Mouse (Mus musculus): ENCODE data around the gene Nek3.

The Nek3 gene

DNA sequence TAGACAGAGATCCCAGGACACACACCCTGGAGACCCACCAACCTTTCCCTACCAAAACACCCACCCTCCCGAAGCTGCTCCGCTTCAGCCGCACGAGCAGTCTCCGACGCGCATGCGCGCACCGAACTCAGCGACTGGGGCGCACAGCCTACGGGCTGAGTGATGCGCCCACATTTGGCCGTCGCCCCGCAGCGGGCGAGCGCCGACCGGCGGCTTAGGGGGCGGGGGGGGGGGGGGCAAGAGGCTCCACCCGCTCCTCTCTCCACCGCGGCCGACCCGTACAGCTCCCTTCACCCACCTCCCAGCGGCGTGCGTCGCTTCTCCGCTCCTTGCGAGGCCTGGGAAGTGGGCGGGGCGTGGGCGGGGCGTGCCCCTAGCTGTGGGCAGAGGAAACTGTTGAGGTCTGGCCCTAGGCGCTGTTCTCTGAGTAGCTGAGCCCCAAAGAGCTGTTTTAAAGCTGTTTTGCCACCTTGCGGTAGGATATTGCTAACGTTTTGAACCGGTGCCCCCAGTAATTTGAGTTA lies at the start of gene Nek3:
Gene Nek3 (minus strand): TSS at position 356 of the 524 bp plus-strand sequence.
- peak; percentile 96 for DNase-seq (ENCODE audit: extremely low spot score, low spot score)

DNA sequence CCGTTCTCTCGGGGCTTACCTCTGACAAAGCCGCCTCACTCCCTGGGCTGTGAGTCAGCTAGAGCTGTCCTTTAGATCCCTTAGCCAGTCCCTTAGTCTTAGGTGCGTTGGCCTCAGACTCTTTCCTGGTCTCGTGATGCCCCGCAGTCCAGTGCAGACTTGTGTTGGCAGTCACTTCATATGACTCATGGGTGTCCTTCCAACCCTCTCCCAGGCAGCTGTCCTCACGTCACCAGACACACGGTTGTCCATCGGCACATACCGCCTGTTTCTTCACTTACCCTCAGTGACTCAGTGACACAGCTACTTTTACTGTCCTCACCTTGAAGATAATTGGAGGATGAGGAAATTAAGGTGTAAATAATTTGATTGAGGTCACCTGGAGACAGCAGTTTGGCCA lies 48.6 kb upstream of the Nek3 start:
- no peak for DNase-seq (ENCODE audit: extremely low spot score, low spot score)

DNA sequence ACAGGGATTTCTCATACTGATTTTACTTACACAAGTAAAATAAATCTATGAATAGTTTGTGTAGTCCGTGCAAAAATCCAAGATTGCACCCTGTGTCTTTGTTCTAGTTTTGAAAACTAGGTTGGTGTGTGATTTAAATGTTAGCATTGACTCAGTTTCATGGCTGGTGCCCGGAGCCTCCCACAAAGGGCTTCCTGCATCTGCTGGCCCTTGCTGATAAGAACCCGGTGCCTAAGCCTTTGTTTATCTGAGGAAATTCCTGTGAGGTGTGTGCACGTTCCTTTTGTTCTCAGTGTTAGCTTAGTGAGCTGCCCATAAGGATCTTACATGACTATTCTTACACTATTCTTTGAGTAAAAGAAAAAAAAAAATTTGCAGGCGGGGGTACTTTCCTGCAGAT lies 42.8 kb upstream of the Nek3 start:
- no peak for DNase-seq (ENCODE audit: extremely low spot score, low spot score)

DNA sequence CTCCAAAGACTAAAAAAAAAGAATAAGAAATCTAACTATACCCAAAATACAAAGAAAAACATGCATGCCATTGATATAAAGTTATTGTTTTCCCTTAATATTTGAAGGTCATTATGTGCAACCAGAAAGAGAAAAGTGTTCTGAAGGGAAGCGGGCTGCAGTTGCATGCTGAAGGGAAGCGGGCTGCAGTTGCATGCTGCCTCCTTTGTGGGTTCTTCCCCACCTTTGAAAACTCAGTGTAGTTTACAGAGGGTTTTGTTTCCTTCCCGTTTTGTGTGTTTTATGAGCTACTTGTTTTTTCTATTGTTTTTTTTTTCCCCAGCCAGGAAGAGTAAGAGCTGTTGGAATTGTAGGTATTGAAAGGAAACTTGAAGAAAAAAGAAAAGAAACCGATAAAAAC lies 41.3 kb upstream of the Nek3 start:
- no peak for DNase-seq (ENCODE audit: extremely low spot score, low spot score)

DNA sequence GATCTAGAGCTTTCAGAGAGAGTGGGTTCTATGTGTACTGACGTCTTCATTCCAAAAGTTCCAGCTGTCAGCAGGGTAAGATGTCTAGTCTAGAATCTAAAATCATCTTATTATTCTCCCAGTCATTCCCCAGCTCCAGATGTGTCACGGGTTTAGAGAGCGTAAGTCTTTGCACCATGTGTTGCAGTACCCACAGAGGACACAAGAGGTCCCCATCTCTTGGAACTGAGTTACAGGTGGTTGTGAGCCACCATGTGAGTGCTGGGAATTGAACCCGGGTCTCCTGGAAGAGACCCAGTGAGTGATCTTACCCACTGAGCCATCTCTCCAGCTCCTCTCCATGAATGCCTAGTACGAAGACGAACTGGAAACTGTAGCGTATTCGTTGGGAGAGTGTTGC lies 33.2 kb upstream of the Nek3 start:
- DNase-seq (ENCODE audit: extremely low spot score, low spot score), result no peak

DNA sequence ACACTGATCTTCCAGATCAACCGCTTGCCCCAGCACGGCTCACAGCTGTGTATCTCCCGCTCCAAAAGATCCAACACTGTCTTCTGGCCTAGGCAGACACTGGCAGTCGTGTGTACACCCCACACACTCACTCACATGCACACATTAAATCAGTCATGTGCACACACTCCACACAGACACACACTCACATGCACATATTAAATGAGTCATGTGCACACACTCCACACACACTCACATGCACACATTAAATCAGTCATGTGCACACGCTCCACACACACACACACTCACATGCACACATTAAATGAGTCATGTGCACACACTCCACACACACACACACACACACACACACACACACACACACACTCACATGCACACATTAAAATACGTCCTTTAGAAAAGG lies 31.7 kb upstream of the Nek3 start:
- no peak for DNase-seq (ENCODE audit: extremely low spot score, low spot score)

DNA sequence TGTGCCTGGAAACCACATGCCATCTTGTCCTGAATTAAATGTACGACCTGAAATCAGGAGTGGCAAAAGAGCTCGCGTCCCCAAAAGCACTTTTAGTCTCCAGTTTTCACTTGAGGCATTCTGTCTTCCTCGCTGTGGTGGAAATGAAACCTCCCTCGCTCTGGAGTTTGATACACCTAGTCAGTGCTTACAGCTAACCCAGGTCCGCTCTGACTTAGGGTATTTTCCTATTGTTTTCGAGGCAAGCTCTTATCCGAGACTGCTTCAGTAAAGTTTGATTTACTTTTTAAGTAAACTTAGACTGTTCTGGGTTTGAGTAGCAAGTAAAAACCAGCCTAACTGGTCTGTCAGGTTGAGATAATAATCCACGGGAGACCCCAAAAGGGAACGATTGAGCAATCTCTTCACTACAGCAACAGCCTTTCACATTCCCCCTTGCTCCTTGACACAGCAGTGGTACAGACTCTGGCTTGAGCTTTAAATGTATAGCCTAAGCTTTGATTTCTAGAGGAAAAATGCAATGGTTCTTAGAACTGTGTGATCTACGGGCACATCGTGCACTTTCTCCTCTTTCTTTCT lies 27.3 kb upstream of the Nek3 start:
- no peak for DNase-seq (ENCODE audit: extremely low spot score, low spot score)

DNA sequence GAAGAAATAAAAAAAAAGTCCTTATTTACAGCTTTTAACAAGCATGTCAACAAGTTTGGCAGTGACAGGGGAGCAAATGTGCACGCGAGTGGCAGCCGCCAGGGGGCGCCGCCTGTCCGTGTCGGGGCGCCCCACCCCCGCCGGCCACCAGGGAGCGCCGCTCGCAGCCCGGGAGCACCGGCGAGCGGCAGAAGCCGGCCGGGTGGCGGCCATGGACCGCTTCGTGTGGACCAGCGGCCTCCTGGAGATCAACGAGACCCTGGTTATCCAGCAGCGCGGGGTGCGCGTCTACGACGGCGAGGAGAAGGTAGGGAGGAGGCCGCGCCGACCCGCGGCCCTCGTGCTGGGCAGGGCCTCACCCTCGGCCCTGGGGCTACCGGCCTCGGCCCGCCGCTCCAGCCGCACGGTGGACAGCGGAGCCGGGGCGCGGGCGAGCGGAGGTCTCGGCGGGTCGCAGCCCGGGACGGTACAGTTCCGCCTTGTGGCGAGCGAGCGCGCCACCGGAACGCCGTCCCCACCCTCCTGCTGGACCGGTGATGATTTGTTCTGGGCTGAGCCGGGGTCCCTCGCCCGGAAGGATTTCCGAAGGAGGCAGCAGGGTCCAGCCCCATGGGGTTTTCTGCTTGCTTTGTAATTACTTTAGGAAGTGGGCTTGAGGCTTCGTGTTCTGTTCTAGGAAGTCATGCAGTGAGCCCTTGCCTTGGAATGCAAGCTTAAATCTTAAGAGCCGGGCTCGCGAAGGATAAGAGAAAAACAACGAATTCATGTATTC lies 26.6 kb upstream of the Nek3 start, which contains the start of gene Vps36:
Gene Vps36 (plus strand): TSS at position 150 of the 772 bp plus-strand sequence.
- DNase-seq (ENCODE audit: extremely low spot score, low spot score), result peak; percentile 94

DNA sequence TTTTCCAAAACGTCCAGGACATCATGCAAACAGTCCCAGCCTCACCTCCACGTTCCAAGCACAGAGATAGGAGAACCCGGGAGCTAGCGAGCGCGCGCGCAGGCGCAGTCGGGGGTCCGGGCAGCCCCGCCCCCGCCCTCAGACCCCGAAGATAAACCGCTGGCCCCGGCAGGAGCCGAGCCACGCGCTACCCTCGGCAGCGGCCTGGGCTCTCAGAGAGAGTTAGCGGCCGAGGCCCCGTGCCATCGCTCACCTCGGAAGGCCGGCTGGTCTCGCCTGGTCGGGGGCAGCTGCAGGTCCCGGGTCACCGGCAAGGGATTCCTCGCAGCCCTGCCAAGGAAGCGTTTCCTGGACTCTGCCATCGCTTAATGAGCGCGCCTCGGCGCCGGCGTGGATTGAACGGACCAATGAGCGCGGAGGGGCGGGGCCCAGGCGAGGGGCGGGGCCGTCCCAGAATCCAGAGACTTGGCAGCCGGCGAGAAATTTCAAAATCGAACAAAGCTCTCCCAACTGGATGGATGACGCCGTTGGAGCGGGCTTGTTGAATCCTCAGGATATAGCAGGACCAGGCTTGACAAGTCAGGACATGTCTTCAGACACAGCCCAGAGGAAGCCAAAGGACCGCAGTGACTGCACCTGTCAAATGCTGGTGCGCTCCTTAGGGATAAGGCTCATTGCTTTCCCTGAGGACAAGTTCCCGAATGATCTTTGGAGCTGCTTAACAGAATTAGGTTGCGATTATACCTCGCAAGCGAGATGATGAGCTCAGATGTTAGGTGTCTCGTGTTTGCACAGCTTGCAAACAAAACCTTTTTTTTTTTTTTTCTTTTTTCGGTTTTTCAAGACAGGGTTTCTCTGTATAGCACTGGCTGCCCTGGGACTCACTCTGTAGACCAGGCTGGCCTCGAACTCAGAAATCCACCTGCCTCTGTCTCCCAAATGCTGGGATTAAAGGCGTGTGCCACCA lies 19.5 kb upstream of the Nek3 start, which contains the start of gene Ckap2:
Gene Ckap2 (minus strand): TSS at position 389 of the 967 bp plus-strand sequence.
- DNase-seq (ENCODE audit: extremely low spot score, low spot score), result peak; percentile 97

DNA sequence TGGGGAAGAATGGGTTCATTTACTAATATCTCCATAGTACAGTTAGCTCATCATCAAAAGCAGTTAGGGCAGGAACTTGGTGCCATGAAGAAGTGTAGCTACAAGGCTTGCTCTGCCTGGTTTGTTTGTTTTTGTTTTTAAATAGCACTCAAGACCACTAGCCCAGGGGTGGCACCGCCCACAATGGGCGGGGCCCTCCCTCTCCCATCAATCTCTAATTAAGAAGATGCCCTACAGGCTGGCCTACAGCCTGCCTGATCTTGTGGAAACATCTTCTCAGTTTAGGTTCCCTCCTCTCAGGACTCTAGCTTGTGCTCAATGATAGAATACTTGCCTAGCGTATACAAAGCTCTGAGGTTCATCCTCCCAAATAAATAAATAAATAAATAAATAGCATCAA lies 18.6 kb upstream of the Nek3 start:
- peak; percentile 43 for DNase-seq (ENCODE audit: extremely low spot score, low spot score)

DNA sequence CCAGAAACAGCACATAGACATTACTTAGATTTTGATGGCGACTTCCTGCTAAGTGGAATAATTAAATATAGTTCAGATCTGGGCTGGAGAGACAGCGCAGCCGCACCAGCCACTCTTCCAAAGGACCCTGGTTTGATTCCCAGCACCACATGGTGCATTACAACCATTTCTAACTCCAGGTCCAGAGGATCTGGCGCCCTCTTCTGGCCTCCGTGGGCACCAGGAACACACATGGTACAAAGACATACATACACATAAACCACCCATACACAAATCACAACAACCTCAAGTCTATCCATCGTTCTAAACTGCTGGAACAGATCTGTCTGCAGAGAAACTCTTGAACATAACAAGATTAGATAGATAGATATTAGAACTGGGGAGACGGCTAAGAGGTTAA lies 9.7 kb upstream of the Nek3 start:
- DNase-seq (ENCODE audit: extremely low spot score, low spot score), result no peak

DNA sequence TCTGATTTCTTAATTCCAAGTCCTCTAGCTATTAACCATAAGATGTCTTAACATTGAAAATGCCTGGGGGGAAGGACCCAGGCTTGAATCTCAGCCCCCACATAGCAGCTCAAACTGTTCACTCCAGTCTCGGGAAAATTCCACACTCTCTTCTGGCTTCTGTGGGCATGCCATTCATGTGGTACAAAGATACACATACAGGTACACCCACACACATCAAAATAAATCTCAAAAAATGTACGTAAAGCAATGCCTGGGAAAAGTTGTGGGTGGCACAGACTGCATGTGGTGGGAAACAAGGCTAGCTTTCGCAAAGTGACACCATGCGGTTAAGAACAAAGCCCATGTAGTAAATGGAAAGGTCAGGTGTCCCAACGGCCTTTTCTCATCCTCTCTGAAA lies 2.9 kb upstream of the Nek3 start:
- no peak for DNase-seq (ENCODE audit: extremely low spot score, low spot score)

DNA sequence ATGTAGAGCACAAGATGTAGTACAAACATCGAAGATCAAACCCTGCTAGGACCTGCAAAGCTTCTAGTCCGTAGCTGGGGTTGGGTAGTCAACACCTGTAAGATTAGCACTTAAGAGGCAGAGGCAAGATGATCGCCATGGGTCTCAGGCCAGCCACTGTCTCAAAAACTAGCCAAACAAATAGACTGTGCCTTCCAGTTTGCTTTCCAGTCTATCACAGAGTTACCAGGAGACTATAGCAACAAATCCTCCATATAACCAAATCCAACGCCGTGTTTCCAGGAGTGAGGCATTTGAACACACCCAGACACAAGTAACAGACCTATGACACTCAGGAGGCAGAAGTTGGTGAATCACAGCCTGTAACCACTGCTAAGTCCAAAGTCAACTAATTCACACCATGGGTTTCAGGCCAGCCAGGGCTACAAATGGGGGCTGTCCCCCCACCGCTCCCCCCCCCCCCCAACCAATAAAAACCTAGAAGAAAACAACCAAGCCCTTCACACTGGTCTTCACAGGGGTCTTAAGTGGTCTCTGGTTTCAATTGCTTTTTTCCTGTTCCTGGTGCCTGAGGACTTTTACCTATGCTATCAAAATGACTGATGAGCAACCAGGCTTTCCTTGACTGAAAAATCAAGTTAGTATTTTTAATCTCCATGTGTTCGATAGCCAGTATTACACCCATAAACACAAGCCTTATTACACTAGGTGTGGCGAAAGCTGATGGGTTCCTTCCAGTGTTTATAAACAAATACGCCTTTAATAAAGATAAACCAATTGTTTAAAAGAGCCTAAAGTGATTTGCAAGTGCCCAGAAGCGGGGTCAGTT lies 770 bp downstream of the Nek3 start:
- no peak for DNase-seq (ENCODE audit: extremely low spot score, low spot score)

DNA sequence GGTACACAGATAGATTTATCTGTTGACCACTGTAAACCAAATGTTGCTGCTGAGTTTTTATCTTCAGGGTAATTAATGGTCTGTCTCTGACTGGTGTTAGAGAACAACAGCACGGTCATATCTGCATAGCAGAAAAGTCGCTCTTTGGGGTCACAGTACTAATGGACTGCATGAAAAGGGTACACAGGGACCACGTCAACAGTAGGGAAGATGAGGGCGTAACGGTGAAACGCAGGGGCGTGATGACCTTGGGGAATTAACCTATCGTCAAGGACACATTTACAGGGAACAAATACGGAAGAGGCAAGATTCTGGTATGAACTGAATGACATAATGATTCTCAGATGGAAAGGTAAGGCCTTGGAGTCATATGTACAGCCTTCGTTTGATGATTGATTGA lies 1.8 kb downstream of the Nek3 start:
- DNase-seq (ENCODE audit: extremely low spot score, low spot score), result no peak

DNA sequence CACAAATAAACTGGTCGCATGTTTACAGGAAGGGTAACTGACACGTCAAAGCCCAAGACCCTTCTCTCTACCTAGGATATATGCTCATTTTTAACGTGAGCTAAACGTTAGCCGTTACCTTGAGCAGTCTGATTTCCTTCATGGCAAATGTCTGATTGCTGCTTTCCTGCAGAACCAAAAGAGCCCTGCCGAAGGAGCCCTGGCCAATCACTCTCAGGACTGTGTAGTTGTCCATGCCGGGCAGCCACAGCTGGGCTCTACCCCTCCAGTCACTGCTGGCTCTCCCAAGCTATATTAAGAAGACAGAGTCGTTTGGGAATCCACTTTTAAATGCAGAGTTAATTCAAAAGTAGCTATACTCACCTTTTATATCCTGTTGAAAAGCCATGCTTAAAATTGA lies 4.0 kb downstream of the Nek3 start:
- no peak for DNase-seq (ENCODE audit: extremely low spot score, low spot score)

DNA sequence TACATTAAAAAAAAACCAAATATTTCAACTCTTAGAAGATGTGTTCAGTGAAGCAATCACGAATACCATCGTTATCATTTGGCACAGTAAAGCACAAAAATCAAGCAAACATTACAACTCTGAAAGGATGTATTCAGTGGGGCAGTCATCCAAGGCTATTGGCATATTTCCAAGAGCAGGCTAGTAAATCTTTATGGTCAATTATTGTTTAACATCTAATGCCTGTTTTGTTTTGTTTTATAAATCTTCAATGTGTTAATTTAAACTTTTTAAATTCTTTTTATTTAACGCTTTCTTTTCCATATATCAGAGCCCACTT lies 15.9 kb downstream of the Nek3 start:
- DNase-seq (ENCODE audit: extremely low spot score, low spot score), result no peak

DNA sequence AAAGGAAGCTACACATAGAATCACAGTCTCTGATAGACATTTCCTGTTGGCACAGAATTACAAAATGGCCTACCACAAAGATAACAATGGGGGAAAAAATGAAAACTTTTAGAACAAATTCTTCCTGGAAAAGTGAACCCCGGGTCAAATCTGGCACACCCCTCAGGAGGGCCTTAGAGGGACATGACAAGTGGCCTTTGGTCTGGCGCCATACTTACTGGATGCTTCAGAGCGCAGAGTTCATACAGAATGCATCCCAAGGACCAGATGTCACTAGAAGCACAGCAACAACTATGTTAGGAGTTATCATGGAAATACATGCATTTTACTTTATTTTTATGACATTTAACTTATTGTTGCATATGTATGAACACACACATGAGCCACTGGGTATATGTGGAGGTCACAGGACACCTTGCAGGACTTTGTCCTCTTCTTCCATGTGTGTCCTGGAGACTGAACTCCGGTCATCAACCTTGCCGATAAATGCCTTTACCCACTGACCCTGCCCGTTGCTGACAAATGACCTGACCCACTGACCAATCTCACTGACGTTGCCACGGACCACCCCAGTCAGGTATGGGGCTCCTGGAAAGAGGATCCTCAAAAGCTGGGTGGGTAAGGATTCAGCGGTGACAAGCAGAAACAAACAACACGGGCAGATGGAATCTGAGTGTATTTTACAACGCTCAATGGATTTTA lies 16.4 kb downstream of the Nek3 start:
- DNase-seq (ENCODE audit: extremely low spot score, low spot score), result no peak

DNA sequence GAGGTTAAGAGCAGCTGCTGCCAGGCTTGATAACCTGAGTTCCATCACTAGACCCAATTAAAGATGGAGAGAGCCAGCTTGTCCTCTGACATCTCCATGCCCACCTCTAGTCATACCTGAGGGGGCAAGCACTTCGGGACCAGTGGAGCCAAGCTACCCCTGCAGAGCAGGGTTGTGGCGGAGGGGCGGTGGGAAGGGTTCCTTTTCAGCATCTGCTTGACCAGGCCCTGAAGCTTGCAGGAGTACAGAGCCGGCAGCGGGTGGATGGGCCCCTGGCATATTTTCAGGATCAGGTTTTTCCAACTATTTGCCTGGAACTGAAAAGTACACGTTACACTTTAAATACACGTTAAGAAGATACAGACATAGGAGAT lies 17.9 kb downstream of the Nek3 start:
- no peak for DNase-seq (ENCODE audit: extremely low spot score, low spot score)

DNA sequence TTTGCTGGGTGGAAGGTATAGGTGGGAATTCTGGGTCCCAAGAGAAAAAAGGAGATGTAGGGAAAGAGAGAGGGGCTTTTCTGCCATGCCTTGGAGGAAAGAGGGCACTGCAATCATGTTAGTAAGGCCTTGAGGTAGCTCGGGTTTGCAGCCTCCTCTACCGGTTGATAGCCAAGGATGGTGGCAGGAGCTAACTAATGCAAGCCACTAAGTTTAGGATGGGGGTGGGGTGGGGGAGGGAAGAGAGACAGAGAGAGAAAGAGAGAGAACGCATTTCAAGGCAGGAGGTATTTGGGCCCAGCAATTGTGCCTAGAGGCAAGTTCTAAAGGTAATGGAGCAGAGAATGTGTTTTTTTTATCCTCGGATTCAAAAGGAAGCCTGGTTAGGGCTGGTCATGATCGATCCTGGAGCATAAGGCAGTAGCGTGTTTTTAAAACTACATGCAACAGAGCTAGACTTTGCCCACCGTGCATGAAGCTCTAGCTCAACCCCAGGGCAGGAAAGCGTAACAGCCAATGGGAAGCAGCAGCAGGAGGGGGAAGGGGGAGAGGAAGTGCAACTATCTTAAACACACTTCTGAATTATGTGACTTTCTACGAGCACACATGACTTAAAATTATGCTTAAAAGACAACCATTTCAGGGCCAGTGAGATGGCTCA lies 18.4 kb downstream of the Nek3 start:
- DNase-seq (ENCODE audit: extremely low spot score, low spot score), result no peak

DNA sequence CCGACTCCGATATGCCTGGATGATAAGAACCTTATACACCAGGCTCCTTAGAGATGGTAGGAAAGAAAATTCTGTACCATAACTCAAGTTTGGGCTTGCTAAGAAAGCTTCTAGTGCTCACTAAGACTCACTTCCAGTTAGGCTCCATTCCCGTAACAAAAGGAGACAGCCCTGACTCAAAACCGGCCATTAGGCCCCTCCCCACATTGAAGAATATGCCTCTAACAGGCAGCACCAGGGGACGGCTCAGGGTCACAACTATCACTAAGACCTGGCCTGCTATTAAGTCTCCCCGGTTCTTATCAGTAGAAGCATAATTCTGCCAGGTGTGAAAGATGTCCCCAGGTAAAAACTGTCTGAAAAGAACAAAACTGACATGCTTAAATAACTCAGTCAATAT lies 20.4 kb downstream of the Nek3 start:
- no peak for DNase-seq (ENCODE audit: extremely low spot score, low spot score)
